Mouse (Mus musculus) frontal cortex, postnatal 14 days (tissue): ENCODE measurements around the gene Jmjd7.

Source experiments
- DNase-seq, 2 experiments: peaks; one replicate each; pipeline ENCODE4 v3.0.0; 2022; ENCODE audit warnings: low spot score in 2 of 2

Jmjd7 gene

DNA sequence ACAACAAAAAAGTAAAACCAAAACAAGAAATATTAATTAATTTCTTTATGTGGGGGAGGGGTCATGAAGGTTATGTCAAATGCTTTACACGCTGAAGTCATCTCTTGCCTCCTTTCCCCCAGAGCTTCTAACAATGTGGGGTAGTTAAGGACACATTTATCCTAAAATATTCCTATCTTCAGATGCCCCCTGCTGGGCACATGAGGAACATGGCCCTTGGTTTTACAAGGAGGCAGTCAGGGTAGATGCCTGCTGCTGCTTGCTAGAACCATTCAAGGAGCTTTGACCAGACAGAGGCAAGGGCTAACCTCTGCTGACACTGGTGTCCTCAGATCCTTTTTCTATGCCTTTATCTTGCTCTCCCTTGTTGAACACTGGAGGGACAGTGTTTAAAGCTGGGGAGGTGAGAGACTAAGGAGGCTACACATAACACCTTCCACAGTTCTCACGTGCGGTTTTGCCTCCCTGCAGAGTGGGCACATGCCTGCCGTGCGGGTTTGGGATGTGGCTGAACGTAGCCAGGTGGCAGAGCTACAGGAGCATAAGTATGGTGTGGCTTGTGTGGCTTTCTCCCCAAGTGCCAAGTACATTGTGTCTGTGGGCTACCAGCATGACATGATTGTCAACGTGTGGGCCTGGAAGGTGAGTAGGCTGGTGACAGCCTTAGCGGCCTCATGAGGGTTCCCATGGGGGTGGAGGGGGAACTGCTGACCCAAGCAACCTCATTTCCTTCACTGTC, 15.7 kb upstream of the Jmjd7 start:
- peak in 1 of 2 experiments; percentile 62 for DNase-seq

DNA sequence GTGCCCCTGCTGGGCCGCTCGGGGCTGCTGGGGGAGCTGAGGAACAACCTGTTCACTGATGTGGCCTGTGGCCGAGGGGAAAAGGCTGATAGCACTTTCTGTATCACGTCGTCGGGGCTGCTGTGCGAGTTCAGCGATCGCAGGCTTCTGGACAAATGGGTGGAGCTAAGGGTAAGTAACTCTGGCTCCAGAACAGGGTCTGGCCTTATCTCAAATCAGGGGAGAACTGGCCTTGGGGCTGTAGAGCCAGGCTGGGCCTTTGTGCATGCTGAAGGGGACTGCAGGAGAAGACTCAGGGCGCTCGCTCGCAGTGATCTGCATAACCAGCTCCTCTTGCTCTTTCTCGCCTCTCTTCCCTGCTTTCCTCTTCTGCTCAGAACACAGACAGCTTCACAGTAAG, 14.4 kb upstream of the Jmjd7 start:
- DNase-seq = no peak

DNA sequence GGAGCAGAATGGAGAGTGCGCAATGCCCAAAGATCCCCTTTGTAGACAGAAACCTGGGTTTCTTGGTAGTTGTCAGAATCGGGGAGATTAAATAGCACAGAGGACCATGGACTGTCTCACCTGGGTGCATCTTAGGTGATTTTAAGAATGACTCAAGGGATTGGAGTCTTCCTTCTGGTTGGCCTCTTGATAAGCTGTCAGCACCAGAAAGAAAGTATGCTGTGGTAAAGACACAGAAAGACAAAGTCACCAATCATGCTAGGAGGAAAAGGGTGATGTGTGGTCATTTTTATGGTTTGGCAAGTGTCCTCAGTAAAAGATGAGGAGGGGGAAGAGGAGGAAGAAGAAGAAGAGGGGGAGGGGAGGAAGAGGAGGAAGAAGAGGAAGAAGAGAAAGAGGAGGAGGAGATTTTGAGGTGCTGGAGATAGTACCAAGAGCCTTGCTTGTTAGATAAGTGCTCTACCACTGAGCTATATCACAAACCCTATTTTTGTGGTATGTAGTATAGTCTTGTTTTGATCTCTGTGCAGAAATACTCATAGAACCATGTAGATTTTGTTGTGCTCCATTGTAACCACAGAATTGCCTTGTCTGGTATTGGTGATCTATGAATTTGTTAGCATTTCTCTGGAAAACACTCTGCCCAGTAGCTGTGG, 13.3 kb upstream of the Jmjd7 start:
- DNase-seq = no peak

DNA sequence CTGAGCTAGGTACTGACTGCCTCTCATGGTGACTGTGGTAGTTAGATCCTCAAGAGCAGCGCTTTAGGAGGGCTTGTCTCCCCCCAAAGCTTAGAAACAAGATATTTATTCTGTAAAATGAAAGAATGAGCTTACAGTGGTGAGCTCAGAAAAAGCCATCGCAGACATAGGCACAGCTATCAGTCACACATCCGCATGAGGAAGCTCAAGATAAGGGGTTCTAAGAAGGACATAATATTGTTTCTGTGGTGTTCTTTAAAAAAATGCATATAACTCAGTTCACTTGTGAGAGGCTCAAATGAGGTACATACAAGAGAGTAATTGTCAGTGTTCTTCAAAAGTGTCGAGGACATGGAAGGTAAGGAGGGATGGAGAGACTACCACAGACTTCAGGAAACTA, 11.4 kb upstream of the Jmjd7 start:
- DNase-seq = no peak

DNA sequence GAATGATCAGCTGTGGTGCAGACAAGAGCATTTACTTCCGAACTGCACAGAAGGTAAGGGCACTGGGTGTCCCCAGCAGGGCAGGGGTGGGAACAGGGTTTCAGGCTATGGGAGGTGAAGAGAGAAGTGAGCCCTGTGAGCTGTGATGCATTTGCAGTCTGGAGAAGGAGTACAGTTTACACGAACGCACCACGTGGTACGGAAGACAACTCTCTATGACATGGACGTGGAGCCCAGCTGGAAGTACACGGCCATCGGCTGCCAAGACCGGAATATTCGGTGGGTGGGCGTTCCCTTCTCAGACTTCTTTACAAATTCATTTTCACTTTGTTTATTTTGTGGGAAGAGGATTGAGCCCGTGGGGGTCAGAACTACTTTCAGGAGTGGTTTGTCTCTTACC, 9.7 kb upstream of the Jmjd7 start:
- no peak for DNase-seq

DNA sequence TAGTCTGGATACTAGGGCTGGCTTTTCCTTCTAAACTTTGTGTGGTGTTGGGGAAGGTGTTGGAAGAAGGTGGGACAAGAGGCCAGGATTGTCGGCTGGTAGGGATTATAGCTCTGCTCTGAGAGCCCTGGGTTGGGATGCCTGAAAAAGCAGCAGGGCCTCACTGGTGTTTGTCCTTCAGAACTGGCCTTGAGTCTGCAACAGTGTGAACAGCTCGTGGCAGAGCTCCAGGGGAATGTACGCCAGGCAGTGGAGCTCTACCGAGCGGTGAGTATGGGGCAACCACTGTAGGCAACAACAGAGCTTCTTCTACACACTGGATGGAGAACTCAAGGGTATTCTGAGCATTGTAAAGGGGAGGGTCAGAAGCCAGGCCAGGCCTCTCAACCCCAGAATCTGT, 2.9 kb upstream of the Jmjd7 start:
- DNase-seq = no peak

DNA sequence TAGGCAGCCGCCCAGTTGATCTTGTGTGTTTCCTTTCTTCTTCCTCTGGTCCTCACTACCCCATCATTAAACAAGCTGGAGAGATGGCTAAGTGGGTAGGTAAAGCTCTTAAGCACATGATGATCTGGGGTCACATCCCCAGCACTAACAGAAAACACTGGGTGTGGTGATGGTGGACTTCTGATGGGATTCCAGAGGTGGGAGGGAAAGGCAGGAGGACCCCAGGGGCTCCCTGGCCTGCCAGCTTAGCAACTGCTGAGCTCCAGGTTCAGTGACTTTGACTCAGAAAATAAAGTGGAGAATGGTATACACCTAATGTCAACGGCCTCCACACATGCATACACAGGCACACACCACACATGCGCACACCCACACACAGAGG, 658 bp downstream of the Jmjd7 start:
- DNase-seq = no peak

DNA sequence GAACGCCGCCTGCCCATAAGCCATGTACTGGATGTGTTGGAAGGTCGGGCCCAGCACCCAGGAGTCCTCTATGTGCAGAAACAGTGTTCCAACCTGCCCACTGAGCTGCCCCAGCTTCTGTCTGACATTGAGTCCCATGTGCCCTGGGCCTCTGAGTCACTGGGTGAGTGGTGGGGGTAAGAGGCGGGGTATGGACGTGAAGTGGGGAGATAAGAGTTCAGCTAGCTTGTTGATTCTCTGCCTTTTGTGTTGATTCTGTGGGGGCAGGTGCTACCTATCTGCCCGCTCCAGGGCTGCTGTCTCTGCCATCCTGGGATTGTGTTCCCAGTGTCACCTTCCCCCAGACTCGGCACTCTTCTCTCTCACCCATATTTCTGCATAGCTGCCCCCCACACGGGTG, 3.1 kb downstream of the Jmjd7 start:
- DNase-seq = no peak

DNA sequence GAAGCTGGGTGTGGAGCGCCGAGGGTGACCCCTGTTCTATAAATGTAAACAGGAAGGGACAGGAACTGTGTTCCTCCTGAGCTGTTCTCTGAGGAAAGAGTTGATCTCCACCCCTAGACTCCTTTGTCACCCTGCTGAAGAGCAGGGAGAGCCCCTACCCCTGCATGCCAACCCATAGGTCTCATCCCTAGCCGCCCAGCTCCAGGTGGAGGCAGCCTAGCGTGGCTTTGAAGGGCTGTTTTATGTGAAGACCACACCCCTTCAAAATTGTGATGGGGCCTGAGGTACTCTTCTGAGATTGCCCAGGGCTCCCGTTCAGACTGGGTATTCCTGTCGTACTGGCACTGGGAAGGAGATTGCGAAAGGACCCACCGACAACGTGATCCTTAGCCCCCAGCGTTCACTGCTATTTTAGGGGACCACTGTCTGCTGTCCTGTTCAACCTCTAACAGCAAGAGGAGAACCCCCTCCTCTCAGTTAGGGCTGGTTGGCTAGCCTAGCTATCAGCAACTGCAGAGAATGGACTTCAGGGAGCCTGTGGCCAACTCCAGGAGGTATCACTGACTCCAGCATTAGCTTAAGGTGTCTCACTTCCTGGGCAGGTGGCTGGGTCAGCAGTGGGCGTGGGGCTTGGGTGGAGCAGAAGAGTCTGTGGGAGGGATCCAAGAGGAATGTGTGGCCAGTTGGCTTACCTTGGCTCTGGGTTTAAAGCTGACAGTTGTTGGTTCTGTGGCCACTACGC, 5.6 kb downstream of the Jmjd7 start, which contains the start of gene Pla2g4b:
Pla2g4b (plus strand) TSS at position 692 of the 742 bp plus-strand sequence.
- no peak for DNase-seq

DNA sequence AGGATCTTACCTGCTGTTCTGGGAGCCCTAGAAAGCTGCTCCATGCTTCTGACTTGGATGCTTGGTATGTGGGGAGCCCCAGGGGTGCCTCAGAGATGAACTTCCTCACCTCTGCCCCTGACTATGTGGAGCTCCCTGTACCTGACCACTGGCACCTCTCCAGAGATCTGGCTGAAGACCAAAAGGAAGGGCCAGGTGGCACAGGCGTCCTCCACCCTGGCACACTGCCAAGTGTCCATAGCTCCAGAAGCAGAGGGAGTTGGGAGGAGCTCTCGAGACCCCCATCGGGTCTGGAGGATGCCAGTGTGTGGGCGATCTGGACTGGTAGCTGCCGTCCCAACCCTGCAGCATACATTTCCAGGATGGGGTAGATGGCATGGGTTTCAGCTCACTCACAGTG, 6.4 kb downstream of the Jmjd7 start:
- DNase-seq = no peak

DNA sequence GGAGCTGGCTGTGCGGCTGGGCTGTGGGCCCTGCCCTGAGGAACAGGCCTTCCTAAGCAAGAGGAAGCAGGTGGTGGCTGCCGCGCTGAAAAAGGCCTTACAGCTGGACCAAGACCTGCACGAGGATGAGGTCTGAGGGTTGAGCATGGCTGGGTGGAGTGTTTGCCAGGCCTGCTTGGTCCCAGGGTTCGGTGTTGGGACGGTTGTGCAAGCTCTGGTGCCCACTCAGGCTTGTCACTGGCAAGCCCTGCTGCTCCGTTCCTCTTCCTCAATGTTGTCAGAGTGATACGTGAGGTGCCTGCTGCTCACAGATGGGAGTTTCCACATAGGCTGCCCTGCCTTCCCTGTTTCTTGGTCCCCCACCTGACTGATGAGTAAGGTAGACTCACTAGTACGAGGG, 10.5 kb downstream of the Jmjd7 start:
- DNase-seq = no peak

DNA sequence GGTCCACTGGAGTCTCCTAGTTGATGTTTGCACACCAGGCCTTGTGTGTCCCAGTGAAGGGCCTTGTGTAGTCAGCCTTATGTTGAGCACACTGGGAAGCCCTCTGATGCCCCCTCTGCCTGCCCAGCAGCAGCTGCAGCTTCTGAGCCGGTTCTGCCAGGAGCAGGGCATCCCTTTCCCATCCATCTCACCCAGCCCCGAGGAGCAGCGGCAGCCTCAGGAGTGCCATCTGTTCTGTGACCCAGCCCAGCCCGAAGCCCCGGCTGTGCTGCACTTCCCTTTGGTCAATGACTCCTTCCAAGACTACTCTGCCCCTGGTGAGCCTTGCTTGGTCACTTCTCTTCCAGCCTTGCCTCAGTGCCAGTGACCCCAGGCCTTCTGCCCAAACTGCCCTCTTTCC, 13.7 kb downstream of the Jmjd7 start:
- DNase-seq = no peak

DNA sequence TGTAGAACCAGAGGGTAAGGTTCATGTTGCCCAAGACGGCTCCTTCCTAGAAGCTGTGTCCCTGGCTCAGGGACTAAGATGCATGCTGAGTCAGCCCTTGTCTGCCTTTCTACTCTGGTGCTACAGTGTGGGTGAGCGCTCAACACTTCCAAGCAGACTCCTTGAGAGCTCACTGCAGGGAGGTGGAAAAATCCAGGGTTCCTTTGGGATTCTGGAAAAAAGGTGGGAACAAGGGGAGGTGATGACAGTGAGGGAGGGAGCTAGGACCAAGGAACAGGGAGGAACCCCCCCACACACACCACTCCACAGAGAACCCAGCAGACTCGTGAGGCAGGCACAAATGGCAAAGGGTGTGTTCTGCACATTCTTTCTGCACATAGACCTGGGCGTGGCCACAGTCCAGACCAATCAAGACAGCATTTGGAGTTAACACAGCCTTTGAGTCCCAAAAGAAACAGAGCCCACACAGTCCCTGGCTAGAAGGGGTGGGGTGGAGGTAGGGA, 16.9 kb downstream of the Jmjd7 start:
- no peak for DNase-seq

DNA sequence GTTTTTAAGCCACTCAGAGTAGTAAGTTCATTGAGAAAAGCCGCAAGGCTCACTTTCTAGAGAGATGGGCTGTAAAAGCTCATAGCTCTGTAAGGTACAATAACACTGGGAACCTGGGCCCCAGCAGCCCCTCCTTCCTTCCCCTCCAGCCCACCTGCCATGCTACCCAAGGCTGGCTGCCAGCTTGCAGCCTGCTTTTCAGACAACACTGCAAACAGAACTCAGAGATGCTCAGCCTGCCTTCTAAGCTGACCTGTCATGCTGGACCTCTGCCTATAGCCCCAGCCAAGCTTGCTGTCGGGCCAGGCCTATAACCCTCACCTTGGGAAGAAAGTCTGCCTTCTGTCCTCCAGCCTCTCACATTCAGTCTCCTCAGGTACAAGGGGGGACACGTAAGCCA, 17.4 kb downstream of the Jmjd7 start:
- DNase-seq = no peak

DNA sequence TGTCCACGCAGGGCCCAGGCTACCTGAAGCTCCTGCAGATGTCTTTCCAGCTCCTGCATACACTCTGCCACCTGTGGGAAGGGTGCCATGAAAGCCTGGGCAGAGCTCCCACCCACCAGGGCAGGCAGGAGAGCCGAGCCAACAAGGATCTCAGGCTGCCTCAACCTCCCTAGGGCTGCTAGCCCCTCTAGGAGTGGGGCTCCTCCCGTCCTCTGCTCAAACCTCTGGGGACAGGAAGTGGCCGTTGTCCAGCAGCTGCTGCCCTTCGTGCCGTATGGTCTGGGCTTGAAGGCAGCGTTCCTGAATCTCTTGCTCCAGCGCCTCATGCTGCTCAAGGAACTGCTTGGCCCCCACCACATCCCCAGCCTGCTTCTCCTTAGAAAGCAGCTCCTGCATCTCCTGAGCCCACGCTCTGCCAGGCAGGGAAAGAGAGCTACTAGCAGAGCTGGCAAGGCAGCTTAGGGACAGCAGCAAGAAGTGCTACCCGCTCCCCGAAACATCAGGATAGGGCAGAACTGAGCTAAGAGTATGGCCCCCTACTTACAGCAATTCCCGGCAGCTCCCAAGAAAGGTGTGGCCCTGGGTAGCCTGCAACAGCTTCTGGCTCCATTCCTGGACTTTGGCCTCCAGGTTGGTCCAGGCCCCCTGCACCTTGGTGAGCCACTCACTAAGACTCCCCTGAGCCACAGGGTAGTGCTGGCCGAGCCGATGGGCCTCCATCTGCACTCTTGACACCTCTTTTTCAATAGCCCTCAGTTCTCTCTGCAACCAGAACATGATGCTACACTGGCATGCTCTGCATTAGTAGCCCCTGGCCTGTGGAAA, 19.4 kb downstream of the Jmjd7 start:
- peak in 1 of 2 experiments; percentile 22 for DNase-seq

DNA sequence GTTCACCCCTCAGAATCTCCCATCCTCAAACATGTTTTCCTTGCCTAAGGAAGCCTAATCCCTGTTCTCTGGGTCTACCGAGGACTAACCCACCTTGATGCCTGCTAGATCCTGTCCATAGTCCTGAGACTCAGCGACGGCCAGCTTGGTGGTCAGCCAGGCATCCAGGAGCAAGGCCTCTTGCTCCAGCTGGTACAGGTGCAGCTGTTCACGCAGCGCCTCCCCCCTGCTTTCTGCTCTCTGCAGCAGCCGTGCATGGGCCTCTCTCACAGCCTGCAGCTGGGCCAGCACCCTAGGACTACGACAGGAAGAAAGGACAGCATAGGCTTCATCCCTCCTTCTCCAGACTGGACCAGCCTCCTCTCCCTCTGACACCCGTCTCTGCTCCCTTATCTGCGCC, 20.9 kb downstream of the Jmjd7 start:
- no peak for DNase-seq

DNA sequence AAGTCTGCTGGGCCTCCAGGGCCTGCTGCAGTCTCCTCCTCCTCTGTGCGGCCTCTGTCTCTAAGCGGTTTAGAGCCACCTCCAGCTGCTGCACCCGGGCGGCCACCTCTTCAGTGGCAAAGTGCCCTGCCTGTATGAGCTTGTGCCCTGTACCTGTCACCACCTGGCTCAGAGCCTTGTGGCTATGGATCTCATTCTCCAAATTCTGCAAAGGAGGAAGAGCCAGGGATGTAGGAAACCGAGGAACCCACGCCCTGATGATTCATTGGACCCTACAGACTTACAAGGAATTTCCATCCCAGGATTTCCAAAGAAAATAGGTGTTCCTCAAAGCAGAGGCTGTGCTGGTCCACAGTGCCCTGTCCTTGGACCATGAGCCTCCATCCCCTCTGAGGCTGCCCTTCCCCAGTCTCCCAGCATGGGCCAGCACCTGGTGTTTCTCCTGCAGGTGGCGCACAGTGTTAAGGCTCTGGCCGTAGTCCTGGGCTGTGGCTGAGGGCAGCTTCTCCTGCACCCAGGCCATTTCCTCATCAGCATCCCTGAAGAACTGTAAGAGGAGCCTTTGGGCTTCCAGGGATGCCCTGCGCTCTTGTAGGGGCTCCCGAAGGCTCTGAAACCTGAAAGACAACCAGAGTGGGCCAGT, 22.5 kb downstream of the Jmjd7 start:
- no peak for DNase-seq

DNA sequence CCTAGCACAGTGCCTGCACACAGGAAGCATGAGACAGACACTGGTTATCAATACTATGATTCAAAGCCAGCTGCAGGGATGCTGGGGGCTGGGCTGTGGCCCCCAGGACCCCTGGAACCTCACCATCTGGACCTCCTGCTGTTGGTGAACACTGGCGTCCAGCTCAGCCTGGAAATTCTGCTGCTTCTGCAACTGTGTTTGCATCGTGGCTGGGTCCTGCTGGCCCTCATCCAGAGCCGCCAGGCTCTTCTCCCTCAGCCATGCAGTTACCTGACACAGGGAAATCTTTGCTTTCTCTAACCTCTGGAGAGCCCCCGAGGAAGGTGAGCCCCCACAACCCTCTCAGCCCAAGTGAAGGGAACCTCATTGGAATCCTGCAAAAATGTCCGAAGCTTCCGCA, 24.1 kb downstream of the Jmjd7 start:
- DNase-seq = no peak

DNA sequence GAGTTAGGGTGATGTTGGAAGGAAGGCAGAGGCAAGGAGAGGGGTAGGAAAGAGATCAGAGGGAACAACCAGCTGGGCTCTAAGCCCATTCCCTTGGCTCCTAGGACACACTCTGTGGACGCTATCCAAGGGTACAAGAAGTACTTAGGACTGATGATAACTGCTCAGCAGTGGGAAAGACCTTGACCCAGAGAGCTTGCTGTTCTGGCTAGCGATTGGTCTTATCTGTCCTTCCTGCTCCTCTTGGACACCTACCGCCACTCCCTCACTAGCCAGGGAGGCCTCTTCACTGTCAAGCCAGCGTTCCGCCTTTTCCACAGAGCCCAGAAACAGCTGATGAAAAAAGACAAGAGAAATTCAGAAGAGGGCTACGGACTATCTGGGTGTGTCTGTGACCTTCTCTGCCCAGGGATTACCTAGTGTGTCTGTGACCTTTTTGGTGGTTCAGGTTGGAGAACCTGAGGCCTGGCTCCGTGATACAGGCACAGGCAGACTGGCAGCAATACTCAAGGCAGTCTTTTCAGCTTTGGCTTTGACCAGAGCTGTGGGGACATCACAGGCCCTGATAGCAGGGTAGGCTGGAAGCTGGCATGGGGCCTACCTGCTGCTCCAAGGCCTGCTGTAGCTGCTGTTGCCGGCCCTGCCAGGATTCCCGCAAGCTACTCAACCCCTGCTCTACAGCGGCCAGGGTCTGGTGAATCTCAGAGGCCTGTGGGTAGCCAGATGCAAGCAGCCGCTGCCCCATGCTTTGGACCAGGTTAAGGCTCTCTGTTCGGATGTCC, 27.7 kb downstream of the Jmjd7 start:
- DNase-seq = no peak

DNA sequence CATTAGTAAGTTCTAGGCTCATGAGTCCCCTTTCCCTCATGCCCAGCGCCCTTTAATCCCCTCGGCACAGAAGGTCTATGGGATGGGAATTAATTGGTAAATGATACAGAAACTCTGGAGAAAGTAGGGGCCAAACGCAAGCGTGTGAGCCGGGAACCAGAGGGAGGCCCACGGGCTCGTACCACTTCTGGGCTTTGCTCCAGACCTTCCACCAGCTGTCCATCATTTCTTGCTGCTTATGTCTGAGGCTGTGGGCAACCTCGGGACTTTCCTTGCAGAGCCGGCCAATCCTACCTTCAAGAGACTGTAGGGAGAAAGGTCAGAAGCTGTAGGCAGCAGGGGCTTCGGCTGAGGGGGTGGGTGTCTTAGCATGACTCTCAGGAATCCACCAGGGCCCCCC, 28.6 kb downstream of the Jmjd7 start:
- DNase-seq = no peak

DNA sequence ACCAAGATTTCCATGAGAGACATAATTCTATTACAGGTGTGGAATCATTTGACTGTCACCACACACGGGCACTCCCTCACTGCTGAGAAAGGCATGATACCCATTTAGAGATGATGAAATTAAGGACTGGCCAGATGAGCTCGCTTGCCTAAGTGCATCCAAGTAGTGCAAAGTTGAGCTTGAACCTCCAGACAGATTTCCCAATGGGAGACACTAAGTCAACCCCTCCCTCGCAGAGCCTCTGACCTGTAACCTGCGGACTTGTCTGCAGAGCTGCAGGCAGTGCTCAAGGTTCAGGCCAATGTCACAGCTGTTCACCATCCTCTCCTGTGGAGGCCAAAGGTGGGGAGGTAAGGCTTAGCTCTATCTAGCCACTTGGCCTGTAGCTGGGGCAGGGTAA, 31.5 kb downstream of the Jmjd7 start:
- no peak for DNase-seq
